Mouse (Mus musculus) E14TG2a.4 (cell line): ENCODE results near the gene Ints14.

ENCODE experiments used
- CTCF ChIP-seq: conservative IDR thresholded peaks from 2 replicates; pipeline ENCODE4 v1.5.1; 2014; ENCODE audit warnings: low read length
- POU5F1 ChIP-seq: IDR thresholded peaks from 2 replicates; pipeline ENCODE4 v1.6.1; 2014; ENCODE audit warnings: low read length, borderline replicate concordance

- no peak for TF ChIP-seq CTCF
- TF ChIP-seq POU5F1: no peak
These were observed 26.5 kb upstream of the Ints14 start for GRCm38 (mm10) chr9:64934015-64934754.
